Mouse (Mus musculus) neural tube, embryonic 10.5 days (tissue): ENCODE measurements at regions not wholly inside any gene's neighbourhood (a gene's known extent, or its start where the extent isn't known, plus 50 kb on each side); places are given as distances from the start of the nearest gene placed in this dataset.

Experiments used
- DNase-seq: peaks from one replicate; pipeline ENCODE4 v3.0.0-alpha.2; 2017; ENCODE audit warnings: low spot score; ENCODE audit errors: extremely low spot score

- DNase-seq, result no peak
Observed at GRCm38 (mm10) chr1:61050346-61050745, 72.6 kb downstream of the Icos start.

GRCm38 (mm10) chr1:61053676-61054075 lies 75.9 kb downstream of the Icos start:
- no peak for DNase-seq

GRCm38 (mm10) chr1:61054391-61054790 lies 76.7 kb downstream of the Icos start:
- no peak for DNase-seq

GRCm38 (mm10) chr1:61055176-61055575 lies 77.4 kb downstream of the Icos start:
- DNase-seq, result peak; percentile 57

GRCm38 (mm10) chr1:61059910-61060536 lies 82.3 kb downstream of the Icos start:
- DNase-seq, result no peak

- DNase-seq, result no peak
Observed at GRCm38 (mm10) chr1:61061892-61062460, 84.2 kb downstream of the Icos start.

- DNase-seq, result no peak
Observed at GRCm38 (mm10) chr1:61068112-61068511, 90.4 kb downstream of the Icos start.

- no peak for DNase-seq
Observed at GRCm38 (mm10) chr1:61074127-61074526, 96.4 kb downstream of the Icos start.

GRCm38 (mm10) chr1:61075335-61075734 lies 97.6 kb downstream of the Icos start:
- no peak for DNase-seq

GRCm38 (mm10) chr1:61084732-61085131 lies 107.0 kb downstream of the Icos start:
- no peak for DNase-seq

- no peak for DNase-seq
Observed at GRCm38 (mm10) chr1:61086811-61087210, 109.1 kb downstream of the Icos start.

GRCm38 (mm10) chr1:61090801-61091200 lies 113.1 kb downstream of the Icos start:
- DNase-seq, result no peak

- no peak for DNase-seq
Observed at GRCm38 (mm10) chr1:61095481-61096165, 117.9 kb downstream of the Icos start.

- no peak for DNase-seq
Observed at GRCm38 (mm10) chr1:61099341-61099740, 121.6 kb downstream of the Icos start.

GRCm38 (mm10) chr1:61101679-61102078 lies 124.0 kb downstream of the Icos start:
- peak; percentile 56 for DNase-seq

GRCm38 (mm10) chr1:61102346-61102745 lies 124.6 kb downstream of the Icos start:
- DNase-seq, result no peak

- no peak for DNase-seq
Observed at GRCm38 (mm10) chr1:61103581-61103980, 125.9 kb downstream of the Icos start.

GRCm38 (mm10) chr1:61111731-61112309 lies 134.1 kb downstream of the Icos start:
- DNase-seq, result no peak

- DNase-seq, result no peak
Observed at GRCm38 (mm10) chr1:61117535-61117934, 139.8 kb downstream of the Icos start.

GRCm38 (mm10) chr1:61118071-61118470 lies 140.3 kb downstream of the Icos start:
- DNase-seq, result no peak

GRCm38 (mm10) chr1:61121480-61121879 lies 143.8 kb downstream of the Icos start:
- DNase-seq, result no peak

GRCm38 (mm10) chr1:61125127-61125526 lies 147.4 kb downstream of the Icos start:
- no peak for DNase-seq
